Mouse (Mus musculus) CH12.LX (cell line): ENCODE measurements at regions not wholly inside any gene's neighbourhood (a gene's known extent, or its start where the extent isn't known, plus 50 kb on each side); places are given as distances from the start of the nearest gene placed in this dataset.

Experiments
- DNase-seq: peaks from one replicate; pipeline ENCODE4 v3.0.0-alpha.2; 2013; ENCODE audit errors: extremely low read depth
- H3K27ac ChIP-seq: 2 replicates; pipeline ENCODE4 v1.5.1; 2012; ENCODE audit warnings: low read depth, mild to moderate bottlenecking, control low read depth, moderate library complexity; ENCODE audit not compliant: insufficient read depth
- H3K27me3 ChIP-seq: replicated peaks from 2 replicates; pipeline ENCODE3; 2012; ENCODE audit warnings: inconsistent platforms
- H3K36me3 ChIP-seq, 2 experiments: replicated peaks in 1 of 2; 2 replicates each; pipeline versions ENCODE3 to v1.6.1; 2012; ENCODE audit warnings: inconsistent platforms in 1 of 2, low read length in 1 of 2, mild to moderate bottlenecking in 1 of 2, mixed read lengths in 1 of 2, moderate library complexity in 1 of 2; ENCODE audit not compliant: control insufficient read depth in 1 of 2, insufficient read depth in 1 of 2
- H3K4me1 ChIP-seq, 2 experiments: 2 replicates each; pipeline ENCODE4 v1.6.1; 2012; ENCODE audit warnings: inconsistent platforms in 1 of 2, moderate library complexity in 1 of 2; ENCODE audit not compliant: insufficient read depth in 2 of 2, control insufficient read depth in 1 of 2
- H3K4me2 ChIP-seq: 2 replicates; pipeline ENCODE4 v1.6.1; 2012; ENCODE audit warnings: low read depth, mild to moderate bottlenecking, control low read depth; ENCODE audit not compliant: poor library complexity, insufficient read depth, severe bottlenecking
- H3K4me3 ChIP-seq, 3 experiments: fragments of 150-350 bp in 1 of 3; sonication (generic) in 1 of 3; replicated peaks in 1 of 3; 2 replicates each; pipeline versions ENCODE3 to v1.5.1; 2011 to 2012; ENCODE audit warnings: low read depth in 2 of 3, low read length in 2 of 3, mild to moderate bottlenecking in 2 of 3, moderate library complexity in 2 of 3, control low read depth in 1 of 3, improper control_type of control experiment in 1 of 3, inconsistent platforms in 1 of 3, mixed read lengths in 1 of 3; ENCODE audit not compliant: poor library complexity in 1 of 3
- H3K79me2 ChIP-seq: replicated peaks from 2 replicates; pipeline ENCODE4 v1.6.1; 2012; ENCODE audit warnings: mild to moderate bottlenecking, moderate library complexity; ENCODE audit not compliant: control insufficient read depth, poor library complexity, insufficient read depth, severe bottlenecking; ENCODE audit errors: extremely low read depth
- H3K9ac ChIP-seq: 2 replicates; pipeline ENCODE4 v1.6.1; 2012; ENCODE audit warnings: low read depth, mild to moderate bottlenecking, control low read depth, moderate library complexity; ENCODE audit not compliant: insufficient read depth
- H3K9me3 ChIP-seq: replicated peaks from 2 replicates; pipeline ENCODE3; 2012; ENCODE audit warnings: low read length, inconsistent platforms, mixed read lengths
- BHLHE40 ChIP-seq: IDR thresholded peaks from 2 replicates; pipeline ENCODE4 v1.6.1; 2011; ENCODE audit warnings: mild to moderate bottlenecking, low read depth, low read length, improper control_type of control experiment
- CHD1 ChIP-seq: IDR thresholded peaks from 2 replicates; pipeline ENCODE4 v1.6.1; 2012; ENCODE audit warnings: low read depth, low read length, improper control_type of control experiment, inconsistent platforms
- CHD2 ChIP-seq: IDR thresholded peaks from 2 replicates; pipeline ENCODE4 v1.6.1; 2011; ENCODE audit warnings: low read length, improper control_type of control experiment
- E2F4 ChIP-seq: IDR thresholded peaks from 2 replicates; pipeline ENCODE4 v1.6.1; 2011; ENCODE audit warnings: low read depth, low read length, improper control_type of control experiment; ENCODE audit not compliant: insufficient replicate concordance
- ELF1 ChIP-seq: IDR thresholded peaks from 2 replicates; pipeline ENCODE4 v1.6.1; 2014; ENCODE audit warnings: low read depth, mild to moderate bottlenecking, inconsistent platforms, low read length, improper control_type of control experiment
- EP300 ChIP-seq: IDR thresholded peaks from 2 replicates; pipeline ENCODE4 v1.6.1; 2011; ENCODE audit warnings: low read length, improper control_type of control experiment
- HCFC1 ChIP-seq: IDR thresholded peaks from 2 replicates; pipeline ENCODE4 v1.6.1; 2012; ENCODE audit warnings: low read depth, mild to moderate bottlenecking, inconsistent platforms, low read length, improper control_type of control experiment
- JUND ChIP-seq: conservative IDR thresholded peaks from 2 replicates; pipeline ENCODE4 v1.6.1; 2011; ENCODE audit warnings: low read depth, low read length, improper control_type of control experiment
- MAFK ChIP-seq: IDR thresholded peaks from 2 replicates; pipeline ENCODE4 v1.6.1; 2011; ENCODE audit warnings: low read length, improper control_type of control experiment; ENCODE audit not compliant: insufficient replicate concordance
- MAX ChIP-seq: IDR thresholded peaks from 2 replicates; pipeline ENCODE4 v1.6.1; 2011; ENCODE audit warnings: low read length, improper control_type of control experiment
- MAZ ChIP-seq: IDR thresholded peaks from 2 replicates; pipeline ENCODE4 v1.6.1; 2012; ENCODE audit warnings: low read depth, mild to moderate bottlenecking, inconsistent platforms, low read length, improper control_type of control experiment, moderate library complexity
- NELFE ChIP-seq: IDR thresholded peaks from 2 replicates; pipeline ENCODE4 v1.6.1; 2011; ENCODE audit warnings: low read depth, low read length, improper control_type of control experiment
- PAX5 ChIP-seq: IDR thresholded peaks from 2 replicates; pipeline ENCODE4 v1.6.1; 2012; ENCODE audit warnings: low read length, inconsistent platforms, mixed read lengths
- POLR2AphosphoS2 ChIP-seq: IDR thresholded peaks from 2 replicates; pipeline ENCODE4 v1.6.1; 2011; ENCODE audit warnings: low read depth, low read length, improper control_type of control experiment
- RAD21 ChIP-seq: IDR thresholded peaks from 2 replicates; pipeline ENCODE4 v1.6.1; 2011; ENCODE audit warnings: low read depth, mild to moderate bottlenecking, low read length, improper control_type of control experiment, moderate library complexity
- RCOR1 ChIP-seq: conservative IDR thresholded peaks from 2 replicates; pipeline ENCODE4 v1.6.1; 2012; ENCODE audit warnings: low read depth, mild to moderate bottlenecking, inconsistent platforms, low read length, improper control_type of control experiment
- SIN3A ChIP-seq: IDR thresholded peaks from 2 replicates; pipeline ENCODE4 v1.6.1; 2012; ENCODE audit warnings: low read length, improper control_type of control experiment, inconsistent platforms
- SMC3 ChIP-seq: IDR thresholded peaks from 2 replicates; pipeline ENCODE4 v1.6.1; 2011; ENCODE audit warnings: low read depth, low read length, improper control_type of control experiment
- TBP ChIP-seq: conservative IDR thresholded peaks from 2 replicates; pipeline ENCODE4 v1.6.1; 2011; ENCODE audit warnings: low read depth, low read length, improper control_type of control experiment
- TCF12 ChIP-seq: IDR thresholded peaks from 2 replicates; pipeline ENCODE4 v1.6.1; 2014; ENCODE audit warnings: low read depth, mild to moderate bottlenecking, inconsistent platforms, low read length, improper control_type of control experiment
- UBTF ChIP-seq: IDR thresholded peaks from 2 replicates; pipeline ENCODE4 v1.6.1; 2012; ENCODE audit warnings: low read depth, mild to moderate bottlenecking, inconsistent platforms, low read length, improper control_type of control experiment, moderate library complexity
- ZC3H11A ChIP-seq: IDR thresholded peaks from 2 replicates; pipeline ENCODE4 v1.6.1; 2012; ENCODE audit warnings: low read depth, mild to moderate bottlenecking, inconsistent platforms, low read length, improper control_type of control experiment
- ZKSCAN1 ChIP-seq: IDR thresholded peaks from 2 replicates; pipeline ENCODE4 v1.6.1; 2012; ENCODE audit warnings: low read depth, inconsistent platforms, low read length, improper control_type of control experiment, borderline replicate concordance
- ZMIZ1 ChIP-seq: IDR thresholded peaks from 2 replicates; pipeline ENCODE4 v1.6.1; 2012; ENCODE audit warnings: low read depth, mild to moderate bottlenecking, inconsistent platforms, low read length, improper control_type of control experiment
- dilution Hi-C: fragments of 300-500 bp; cut with MboI; formaldehyde crosslinking; loops from 2 replicates; pipeline ENCODE4 v1.14.3; 2020; ENCODE audit warnings: low sequenced_read_pairs; ENCODE audit not compliant: extremely low pct_unique_long_range_greater_than_20kb, extremely low pct_ligation_motif_present
- in situ Hi-C: fragments of 300-500 bp; cut with MboI; formaldehyde crosslinking; loops from 3 replicates; pipeline ENCODE4 v1.14.3; 2019; ENCODE audit warnings: low sequenced_read_pairs, low pct_ligation_motif_present, low pct_unique_long_range_greater_than_20kb, mixed read lengths

DNA sequence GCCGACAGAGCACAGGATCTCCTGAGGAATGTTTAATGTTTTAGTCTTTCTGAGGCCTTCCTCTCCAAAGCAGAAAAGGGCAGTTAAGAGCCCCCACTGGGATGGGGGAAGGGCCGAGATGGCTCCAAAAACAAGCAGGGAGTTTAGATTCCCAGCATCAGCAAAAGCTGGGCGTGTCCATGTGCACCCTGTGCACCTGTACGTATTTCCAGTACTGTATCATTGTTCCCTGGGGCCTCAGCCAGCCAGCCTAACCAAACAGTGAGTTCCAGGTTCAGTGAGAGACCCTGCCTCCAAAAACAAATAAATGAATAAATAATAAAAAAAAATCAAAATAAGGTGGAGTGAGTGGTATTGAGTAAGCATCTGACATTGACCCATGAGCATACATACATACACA lies 50.8 kb upstream of the Olfm1 start:
- Histone ChIP-seq H3K79me2 (no peaks in the 10 kb centered on the region), H3K27me3 (peaks cover 85% of the 10 kb centered on the region), H3K4me3 (no peak overlapping the region), H3K4me1 (peaks cover 6 to 10% of the 10 kb centered on the region in 2 experiments; a peak in 3 of 4 replicates), H3K27ac (no peak overlapping the region), H3K4me2 (no peak overlapping the region), H3K9ac (no peak overlapping the region), H3K36me3 (no peaks in the 10 kb centered on the region), H3K9me3 (peaks cover 3% of the 10 kb centered on the region)
- DNase-seq: no peak
- in situ Hi-C loops (no loop called here), dilution Hi-C loops (no loop called here)
- TF ChIP-seq CHD2: no peak
- TF ChIP-seq ZC3H11A: no peak
- no peak for TF ChIP-seq BHLHE40
- TF ChIP-seq E2F4: no peak
- TF ChIP-seq JUND: no peak
- TF ChIP-seq ELF1: no peak
- TF ChIP-seq RCOR1: no peak

DNA sequence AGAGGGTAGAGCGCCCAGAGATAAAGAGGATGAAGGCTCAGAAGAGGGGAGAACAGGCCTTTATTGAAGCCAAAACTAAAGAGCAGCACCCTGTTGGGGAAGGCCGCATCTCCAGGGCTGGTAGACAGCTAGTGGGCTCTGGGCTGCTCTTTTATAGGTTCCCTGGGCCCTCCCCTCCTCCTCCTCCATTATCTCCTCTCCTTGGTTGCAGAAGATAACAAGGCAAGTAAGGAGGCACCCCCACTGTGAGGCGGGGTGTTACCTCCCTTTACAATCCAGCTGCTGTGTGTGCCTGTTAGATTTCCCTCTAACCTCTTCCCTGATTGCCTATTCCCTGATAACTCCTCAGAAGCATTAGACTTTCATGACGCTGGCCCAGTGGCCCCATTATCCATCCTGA lies 51.2 kb upstream of the Olfm1 start:
- H3K27ac ChIP-seq: no peak overlapping the region
- no peaks in the 10 kb centered on the region for H3K79me2 ChIP-seq
- peaks cover 3% of the 10 kb centered on the region for H3K9me3 ChIP-seq
- H3K36me3 ChIP-seq: no peaks in the 10 kb centered on the region
- no peak overlapping the region for H3K9ac ChIP-seq
- H3K27me3 ChIP-seq: peaks cover 85% of the 10 kb centered on the region
- TF ChIP-seq MAZ (no peak), TBP (no peak), NELFE (no peak), MAX (no peak), ZMIZ1 (no peak), PAX5 (no peak), RAD21 (no peak)
- TF ChIP-seq, all 38 proteins: peak for 0
- dilution Hi-C loops: no loop called here
- Histone ChIP-seq H3K4me2 (no peak overlapping the region), H3K4me3 (no peak overlapping the region), H3K4me1 (peaks cover 5 to 10% of the 10 kb centered on the region in 2 experiments; a peak in 3 of 4 replicates)
- no peak for DNase-seq
- in situ Hi-C loops: no loop called here

DNA sequence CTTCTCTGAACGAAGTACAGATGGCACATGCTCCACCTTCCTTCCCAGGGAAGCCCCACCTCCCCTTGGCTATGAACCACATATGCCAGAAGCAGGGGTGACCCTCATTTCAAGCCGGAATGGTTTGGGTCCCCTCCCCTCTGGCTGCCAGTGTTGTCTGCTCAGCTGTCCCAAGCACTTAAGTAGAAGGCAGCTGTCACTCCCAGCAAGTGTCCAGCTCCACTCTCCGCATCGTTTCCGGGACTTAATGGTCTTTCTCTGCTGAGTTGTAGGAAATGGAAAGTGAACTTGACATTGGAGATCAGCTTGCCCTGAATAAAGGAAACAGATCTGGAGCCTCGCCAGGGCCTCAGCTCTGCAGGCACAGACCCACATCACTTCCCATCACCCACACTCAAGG lies 53.9 kb upstream of the Fcnb start:
- Histone ChIP-seq H3K79me2 (no peaks in the 10 kb centered on the region), H3K4me1 (no peaks in the 10 kb centered on the region), H3K36me3 (no peaks in the 10 kb centered on the region), H3K9me3 (peaks cover 2% of the 10 kb centered on the region), H3K9ac (no peak overlapping the region), H3K27me3 (peaks cover 86% of the 10 kb centered on the region), H3K4me2 (no peak overlapping the region), H3K27ac (no peak overlapping the region), H3K4me3 (no peak overlapping the region)
- no peak for DNase-seq
- dilution Hi-C loops: no loop called here
- TF ChIP-seq SMC3 (no peak), JUND (no peak), MAZ (no peak), BHLHE40 (no peak), EP300 (no peak), SIN3A (no peak), MAFK (no peak), CHD1 (no peak), UBTF (no peak), ZMIZ1 (no peak), HCFC1 (no peak), POLR2AphosphoS2 (no peak), TCF12 (no peak), ZKSCAN1 (no peak), ELF1 (no peak)
- in situ Hi-C loops: no loop called here
